Mouse (Mus musculus) MEL (cell line): Measurements from ENCODE around the gene Rapgef6. TPM values are rescaled to one million over a fixed set of nuclear protein-coding genes. Genes with fewer than 3 reads are reported as not detected.

Experiments
- DNase-seq: peaks from one replicate; pipeline ENCODE4 v3.0.0; 2011; ENCODE audit warnings: low read depth, low spot score
- H3K27ac ChIP-seq: 2 replicates; pipeline ENCODE4 v1.5.1; 2012; ENCODE audit warnings: low read depth, mild to moderate bottlenecking, control low read depth, low read length, moderate library complexity; ENCODE audit not compliant: control insufficient read depth
- H3K27me3 ChIP-seq, 2 experiments: fragments of 150-350 bp in 1 of 2; sonication (generic) in 1 of 2; 2 replicates each; pipeline ENCODE4 v1.6.1; 2012; ENCODE audit warnings: low read length in 2 of 2, mild to moderate bottlenecking in 2 of 2, improper control_type of control experiment in 1 of 2, moderate library complexity in 1 of 2; ENCODE audit not compliant: insufficient read depth in 2 of 2, control insufficient read depth in 1 of 2
- H3K36me3 ChIP-seq, 2 experiments: 2 replicates each; pipeline ENCODE4 v1.6.1; 2012 to 2014; ENCODE audit warnings: low read length in 2 of 2, improper control_type of control experiment in 1 of 2, inconsistent platforms in 1 of 2, mild to moderate bottlenecking in 1 of 2; ENCODE audit not compliant: insufficient read depth in 2 of 2, control insufficient read depth in 1 of 2
- H3K4me1 ChIP-seq, 2 experiments: fragments of 150-350 bp in 1 of 2; sonication (generic) in 1 of 2; 2 replicates each; pipeline ENCODE4 v1.6.1; 2012; ENCODE audit warnings: low read length in 2 of 2, improper control_type of control experiment in 1 of 2, mild to moderate bottlenecking in 1 of 2; ENCODE audit not compliant: insufficient read depth in 2 of 2, control insufficient read depth in 1 of 2
- H3K4me3 ChIP-seq, 2 experiments: fragments of 150-350 bp in 1 of 2; sonication (generic) in 1 of 2; 2 replicates each; pipeline ENCODE4 v1.5.1; 2012; ENCODE audit warnings: low read depth in 2 of 2, low read length in 2 of 2, mild to moderate bottlenecking in 2 of 2, moderate library complexity in 2 of 2, control low read depth in 1 of 2, improper control_type of control experiment in 1 of 2; ENCODE audit not compliant: control insufficient read depth in 1 of 2, insufficient read depth in 1 of 2
- H3K79me2 ChIP-seq: 2 replicates; pipeline ENCODE4 v1.6.1; 2012; ENCODE audit warnings: mild to moderate bottlenecking, low read length, moderate library complexity; ENCODE audit not compliant: control insufficient read depth, poor library complexity, insufficient read depth
- H3K9ac ChIP-seq: 2 replicates; pipeline ENCODE4 v1.6.1; 2012; ENCODE audit warnings: low read depth, mild to moderate bottlenecking, control low read depth, low read length, moderate library complexity; ENCODE audit not compliant: control insufficient read depth, poor library complexity, severe bottlenecking
- H3K9me3 ChIP-seq: fragments of 150-350 bp; sonication (generic); replicated peaks from 2 replicates; pipeline ENCODE4 v1.6.1; 2012; ENCODE audit warnings: mild to moderate bottlenecking, low read length, improper control_type of control experiment, moderate library complexity; ENCODE audit not compliant: insufficient read depth
- CHD1 ChIP-seq: IDR thresholded peaks from 2 replicates; pipeline ENCODE4 v1.6.1; 2012; ENCODE audit warnings: low read depth, mild to moderate bottlenecking, inconsistent platforms, low read length, improper control_type of control experiment
- CHD2 ChIP-seq: IDR thresholded peaks from 2 replicates; pipeline ENCODE4 v1.6.1; 2011; ENCODE audit warnings: low read length, improper control_type of control experiment
- CTCF ChIP-seq, 3 experiments: IDR thresholded peaks in 2 of 3; conservative IDR thresholded peaks in 1 of 3; 2 replicates each; pipeline ENCODE4 v1.5.1; 2011 to 2012; ENCODE audit warnings: low read length in 3 of 3, low read depth in 2 of 3, mild to moderate bottlenecking in 2 of 3, improper control_type of control experiment in 1 of 3, inconsistent platforms in 1 of 3, mixed read lengths in 1 of 3, moderate library complexity in 1 of 3; ENCODE audit not compliant: control insufficient read depth in 1 of 3, insufficient read depth in 1 of 3, poor library complexity in 1 of 3, severe bottlenecking in 1 of 3
- E2F4 ChIP-seq: IDR thresholded peaks from 2 replicates; pipeline ENCODE4 v1.6.1; 2011; ENCODE audit warnings: low read depth, low read length, improper control_type of control experiment, borderline replicate concordance
- GATA1 ChIP-seq: IDR thresholded peaks from 2 replicates; pipeline ENCODE4 v1.6.1; 2011; ENCODE audit warnings: low read depth, low read length, improper control_type of control experiment
- HCFC1 ChIP-seq: IDR thresholded peaks from 2 replicates; pipeline ENCODE4 v1.6.1; 2012; ENCODE audit warnings: low read depth, mild to moderate bottlenecking, inconsistent platforms, low read length, improper control_type of control experiment, moderate library complexity
- MXI1 ChIP-seq: IDR thresholded peaks from 2 replicates; pipeline ENCODE4 v1.6.1; 2011; ENCODE audit warnings: mild to moderate bottlenecking, low read depth, low read length, improper control_type of control experiment
- MYC ChIP-seq: IDR thresholded peaks from 2 replicates; pipeline ENCODE4 v1.6.1; 2011; ENCODE audit warnings: low read depth, mild to moderate bottlenecking, low read length, improper control_type of control experiment, moderate library complexity
- NELFE ChIP-seq: IDR thresholded peaks from 2 replicates; pipeline ENCODE4 v1.6.1; 2011; ENCODE audit warnings: low read depth, low read length, improper control_type of control experiment
- POLR2AphosphoS2 ChIP-seq: IDR thresholded peaks from 2 replicates; pipeline ENCODE4 v1.6.1; 2011; ENCODE audit warnings: low read length, improper control_type of control experiment
- POLR2AphosphoS5 ChIP-seq: IDR thresholded peaks from 2 replicates; pipeline ENCODE4 v1.6.1; 2012; ENCODE audit warnings: low read depth, borderline replicate concordance, mild to moderate bottlenecking, inconsistent platforms, low read length, moderate library complexity, mixed read lengths
- RAD21 ChIP-seq: IDR thresholded peaks from 2 replicates; pipeline ENCODE4 v1.6.1; 2011; ENCODE audit warnings: mild to moderate bottlenecking, low read depth, low read length, improper control_type of control experiment
- SIN3A ChIP-seq: IDR thresholded peaks from 2 replicates; pipeline ENCODE4 v1.6.1; 2012; ENCODE audit warnings: low read length, improper control_type of control experiment, inconsistent platforms
- SMC3 ChIP-seq: IDR thresholded peaks from 2 replicates; pipeline ENCODE4 v1.6.1; 2011; ENCODE audit warnings: low read depth, low read length, improper control_type of control experiment
- TBP ChIP-seq: IDR thresholded peaks from 2 replicates; pipeline ENCODE4 v1.8.0; 2011; ENCODE audit warnings: low read depth, low read length, improper control_type of control experiment
- TCF12 ChIP-seq: IDR thresholded peaks from 2 replicates; pipeline ENCODE4 v1.6.1; 2014; ENCODE audit warnings: low read depth, mild to moderate bottlenecking, inconsistent platforms, low read length, improper control_type of control experiment, moderate library complexity
- UBTF ChIP-seq: IDR thresholded peaks from 2 replicates; pipeline ENCODE4 v1.6.1; 2012; ENCODE audit warnings: low read depth, mild to moderate bottlenecking, inconsistent platforms, low read length, improper control_type of control experiment, moderate library complexity, borderline replicate concordance; ENCODE audit not compliant: insufficient read depth
- USF1 ChIP-seq: IDR thresholded peaks from 2 replicates; pipeline ENCODE4 v1.6.1; 2014; ENCODE audit warnings: low read depth, mild to moderate bottlenecking, inconsistent platforms, low read length, improper control_type of control experiment, moderate library complexity
- ZC3H11A ChIP-seq: IDR thresholded peaks from 2 replicates; pipeline ENCODE4 v1.6.1; 2012; ENCODE audit warnings: low read depth, mild to moderate bottlenecking, inconsistent platforms, low read length, improper control_type of control experiment
- ZKSCAN1 ChIP-seq: IDR thresholded peaks from 2 replicates; pipeline ENCODE4 v1.6.1; 2012; ENCODE audit warnings: low read depth, mild to moderate bottlenecking, inconsistent platforms, low read length, improper control_type of control experiment, moderate library complexity
- ZNF384 ChIP-seq: IDR thresholded peaks from 2 replicates; pipeline ENCODE4 v1.6.1; 2012; ENCODE audit warnings: low read depth, mild to moderate bottlenecking, inconsistent platforms, low read length, improper control_type of control experiment
- polyA plus RNA-seq, 2 experiments: library from polyadenylated mRNA; stranded (reverse) in 1 of 2; unstranded in 1 of 2; fragments of >175 nt in 1 of 2; fragments of >200 nt in 1 of 2; gene quantifications; 2 replicates each; pipeline versions ENCODE4 v1.2.1 to v1.2.4; 2012; ENCODE audit warnings: low replicate concordance in 2 of 2, low read depth in 1 of 2; ENCODE audit not compliant: insufficient read length in 2 of 2, insufficient read depth in 1 of 2, missing spikeins in 1 of 2
- total RNA-seq: library from RNA; depleted of rRNA; stranded (reverse); fragments of 300-350 nt; gene quantifications from 2 replicates; pipeline ENCODE4 v1.2.3, GENCODE M21; 2012

The Rapgef6 gene
- total and polyA plus RNA-seq, 3 experiments, result 21.1 to 31.8 TPM; not detected in 1

DNA sequence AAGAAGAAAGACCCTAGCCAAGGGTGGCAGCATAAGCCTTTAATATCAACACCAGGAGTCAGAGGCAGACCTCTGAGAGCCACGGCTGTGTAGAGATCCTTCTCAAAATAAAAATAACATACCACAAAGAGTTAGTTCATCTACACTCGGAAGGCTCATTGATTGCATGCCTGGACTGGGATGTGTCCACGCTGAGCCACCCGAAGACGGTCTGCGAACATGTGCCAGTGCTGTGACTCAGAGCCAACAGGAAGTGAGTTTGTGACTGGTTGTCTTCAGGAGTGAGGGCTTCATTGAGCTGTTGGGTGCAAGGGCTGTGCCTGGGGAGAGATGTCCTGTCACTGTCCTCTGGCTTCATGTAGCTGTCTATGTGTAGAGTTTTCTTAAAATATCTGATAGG lies 171.0 kb downstream of the Rapgef6 start (continued):
- no peak for TF ChIP-seq ZC3H11A
- TF ChIP-seq UBTF, result no peak
- no peak for TF ChIP-seq POLR2AphosphoS5
- TF ChIP-seq ZKSCAN1, result no peak
- no peak; the same call in 1 of the 2 replicates for TF ChIP-seq RAD21
- TF ChIP-seq USF1, result no peak
- TF ChIP-seq CHD2, result no peak
- TF ChIP-seq TBP, result no peak

DNA sequence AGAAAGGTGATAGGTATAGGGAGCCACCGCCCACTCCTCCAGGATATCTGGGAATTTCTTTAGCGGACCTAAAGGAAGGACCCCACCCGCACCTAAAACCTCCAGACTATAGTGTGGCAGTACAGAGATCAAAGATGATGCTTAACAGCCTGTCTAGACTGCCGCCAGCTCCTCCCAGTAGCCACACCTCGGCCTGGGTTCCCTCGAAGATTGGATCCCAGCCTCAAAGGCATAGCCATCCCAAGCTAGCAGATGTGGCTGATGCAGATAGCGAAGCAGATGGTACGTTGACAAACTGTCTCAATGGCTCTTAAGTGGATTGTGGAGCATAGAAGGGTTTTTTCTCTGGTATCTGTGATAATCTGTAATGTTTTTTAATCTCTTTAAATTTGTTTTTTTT lies 171.6 kb downstream of the Rapgef6 start:
- TF ChIP-seq GATA1, result no peak
- TF ChIP-seq CTCF (IDR thresholded peaks at IDR 0.05 in 2 of 3, conservative IDR thresholded peaks at IDR 0.05 in 1 of 3; ENCODE audit: control insufficient read depth in 1 of 3, insufficient read depth in 1 of 3, low read depth in 2 of 3, low read length in 3 of 3, poor library complexity in 1 of 3, severe bottlenecking in 1 of 3), result no peak
- TF ChIP-seq CHD1, result no peak
- Histone ChIP-seq H3K27me3 (no peaks in the 10 kb centered on the region), H3K9ac (no peak overlapping the region), H3K36me3 (peaks cover 0 to 19% of the 10 kb centered on the region in 2 experiments; a peak in 2 of 4 replicates), H3K4me3 (no peak overlapping the region), H3K27ac (no peak overlapping the region), H3K4me1 (0 out of 4 replicates have a peak, but pooled peaks cover 0 to 3% of the 10 kb centered on the region in 2 experiments), H3K79me2 (no peaks in the 10 kb centered on the region), H3K9me3 (no peaks in the 10 kb centered on the region)
- no peak for DNase-seq

DNA sequence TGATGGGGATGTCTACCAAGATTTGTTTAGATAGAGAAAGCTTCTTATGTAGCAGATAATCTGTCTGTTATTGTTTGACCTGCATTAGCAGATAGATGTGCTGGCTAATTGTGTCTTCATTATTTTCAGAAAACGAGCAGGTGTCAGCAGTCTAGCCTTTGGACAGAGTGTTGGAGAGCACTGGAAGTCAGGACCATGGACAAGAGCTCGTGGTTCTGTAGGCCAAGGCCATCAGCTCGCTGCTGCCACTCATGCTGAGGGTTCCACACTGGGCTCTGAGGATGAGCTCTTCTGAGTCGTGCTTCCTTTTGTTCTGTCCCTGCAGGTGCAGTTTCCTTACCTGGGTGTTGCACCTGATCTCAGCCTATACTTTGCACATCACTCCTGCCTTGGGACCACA lies 173.3 kb downstream of the Rapgef6 start:
- H3K4me3 ChIP-seq, result no peak overlapping the region
- H3K9me3 ChIP-seq, result no peaks in the 10 kb centered on the region
- H3K27me3 ChIP-seq, result no peaks in the 10 kb centered on the region
- TF ChIP-seq ZNF384, result no peak
- TF ChIP-seq ZKSCAN1, result no peak
- 0 out of 2 replicates have a peak, but pooled peaks have one; percentile 7 for TF ChIP-seq SMC3
- no peak for TF ChIP-seq MYC
- no peak for TF ChIP-seq CHD2
- peak; percentile 56; the same call in 1 of the 2 replicates for TF ChIP-seq MXI1
- TF ChIP-seq SIN3A, result peak; percentile 87
- TF ChIP-seq NELFE, result no peak
- no peak for TF ChIP-seq E2F4
- no peak for TF ChIP-seq HCFC1
- TF ChIP-seq GATA1, result no peak
- TF ChIP-seq POLR2AphosphoS2, result no peak
- TF ChIP-seq TCF12, result no peak
- TF ChIP-seq, all 39 proteins: peak for 3
- peaks cover 0 to 13% of the 10 kb centered on the region in 2 experiments; a peak in 2 of 4 replicates for H3K36me3 ChIP-seq
- no peaks in the 10 kb centered on the region for H3K79me2 ChIP-seq
- H3K4me1 ChIP-seq, result 0 out of 4 replicates have a peak, but pooled peaks cover 0 to 3% of the 10 kb centered on the region in 2 experiments
- H3K27ac ChIP-seq, result no peak overlapping the region
- no peak overlapping the region for H3K9ac ChIP-seq
- peak; percentile 62 for DNase-seq
